Mouse (Mus musculus): ENCODE results near the gene Klhl6.

- TF ChIP-seq ZKSCAN1 (IDR thresholded peaks at IDR 0.05; ENCODE audit: low read depth, low read length) (no peak), GATA1 (IDR thresholded peaks at IDR 0.05; ENCODE audit: low read depth, low read length) (0 out of 2 replicates have a peak, but pooled peaks have one; percentile 13), EP300 (IDR thresholded peaks at IDR 0.05; ENCODE audit: low read depth in 1 of 2, low read length in 2 of 2) (no peak), POLR2A (IDR thresholded peaks at IDR 0.05; ENCODE audit: control insufficient read depth in 1 of 2, insufficient read depth in 1 of 2, low read depth in 1 of 2, low read length in 2 of 2, poor library complexity in 1 of 2) (no peak), MYC (IDR thresholded peaks at IDR 0.05; ENCODE audit: low read depth, low read length) (no peak), POLR2AphosphoS5 (IDR thresholded peaks at IDR 0.05; ENCODE audit: borderline replicate concordance, low read depth, low read length) (no peak), CHD1 (IDR thresholded peaks at IDR 0.05; ENCODE audit: low read depth, low read length) (no peak), ELF1 (IDR thresholded peaks at IDR 0.05; ENCODE audit: low read depth, low read length) (no peak), CTCF (IDR thresholded peaks at IDR 0.05 in 2 of 3, conservative IDR thresholded peaks at IDR 0.05 in 1 of 3; ENCODE audit: control insufficient read depth in 1 of 3, insufficient read depth in 1 of 3, low read depth in 2 of 3, low read length in 3 of 3, poor library complexity in 1 of 3, severe bottlenecking in 1 of 3) (no peak), ETS1 (IDR thresholded peaks at IDR 0.05; ENCODE audit: low read depth, low read length) (no peak), NELFE (IDR thresholded peaks at IDR 0.05; ENCODE audit: low read depth, low read length) (no peak), RAD21 (IDR thresholded peaks at IDR 0.05; ENCODE audit: low read depth, low read length) (no peak), MAFK (IDR thresholded peaks at IDR 0.05; ENCODE audit: borderline replicate concordance, low read depth, low read length) (no peak), BHLHE40 (IDR thresholded peaks at IDR 0.05; ENCODE audit: borderline replicate concordance, low read depth, low read length) (no peak)
Observed at GRCm38 (mm10) chr16:19904734-19905479, 77.9 kb downstream of the Klhl6 start.
